Mouse (Mus musculus): ENCODE measurements at regions not wholly inside any gene's neighbourhood (a gene's known extent, or its start where the extent isn't known, plus 50 kb on each side); places are given as distances from the start of the nearest gene placed in this dataset.

GRCm38 (mm10) chr10:96826234-96826788, 209.5 kb downstream of the Btg1 start:
- DNase-seq (ENCODE audit: low read depth, low spot score) (no peak), ATAC-seq (no peak)
- TF ChIP-seq CTCF (IDR thresholded peaks at IDR 0.05): no peak

GRCm38 (mm10) chr10:96827971-96828370, 211.2 kb downstream of the Btg1 start:
- ATAC-seq: no peak
- TF ChIP-seq CTCF (IDR thresholded peaks at IDR 0.05): no peak
- DNase-seq (ENCODE audit: low read depth, low spot score): no peak
- in situ Hi-C loops (cut with MboI; ENCODE audit: low pct_unique_long_range_greater_than_20kb): no loop called here
- CTCF ChIA-PET: interaction anchor here (1.3 kb wide), 1 partner anchor 17 kb away, joined by 3 read pairs; no protein-coding TSS in a partner anchor
- POLR2A ChIA-PET: no interaction called here
- H3K27me3 ChIP-seq: no peaks in the 10 kb centered on the region

More at GRCm38 (mm10) chr10:96826234-96826788, 209.5 kb downstream of the Btg1 start:
- CTCF ChIA-PET: no interaction called here
- H3K27me3 ChIP-seq: no peaks in the 10 kb centered on the region
- POLR2A ChIA-PET: interaction anchor here (0.8 kb wide), 1 partner anchor 103 kb away, joined by 4 read pairs; no protein-coding TSS in a partner anchor
- in situ Hi-C loops (cut with MboI; ENCODE audit: low pct_unique_long_range_greater_than_20kb): no loop called here

GRCm38 (mm10) chr10:96828581-96829246, 211.9 kb downstream of the Btg1 start:
- ChIA-PET POLR2A (interaction anchor here (0.6 kb wide), 1 partner anchor 115 kb away, joined by 5 read pairs; no protein-coding TSS in a partner anchor), CTCF (interaction anchor here (1.1 kb wide), 1 partner anchor 99 kb away, joined by 3 read pairs; no protein-coding TSS in a partner anchor)
- no peak for DNase-seq (ENCODE audit: low read depth, low spot score)
- TF ChIP-seq CTCF (IDR thresholded peaks at IDR 0.05): no peak
- ATAC-seq: no peak
- in situ Hi-C loops (cut with MboI; ENCODE audit: low pct_unique_long_range_greater_than_20kb): no loop called here
- H3K27me3 ChIP-seq: no peaks in the 10 kb centered on the region

- ChIA-PET CTCF (interaction anchor here (0.9 to 1.9 kb wide), 2 partner anchors 15 to 41 kb away, joined by 4 to 5 read pairs; no protein-coding TSS in a partner anchor), POLR2A (no interaction called here)
- DNase-seq (ENCODE audit: low read depth, low spot score) (no peak), ATAC-seq (no peak)
- in situ Hi-C loops (cut with MboI; ENCODE audit: low pct_unique_long_range_greater_than_20kb): no loop called here
- no peak for TF ChIP-seq CTCF (IDR thresholded peaks at IDR 0.05)
- H3K27me3 ChIP-seq: no peaks in the 10 kb centered on the region
Observed at GRCm38 (mm10) chr10:96831071-96831470, 214.3 kb downstream of the Btg1 start.

- CTCF ChIA-PET: no interaction called here
- no peak for DNase-seq (ENCODE audit: low read depth, low spot score)
Observed at GRCm38 (mm10) chr10:96837230-96837629, 220.4 kb downstream of the Btg1 start.

GRCm38 (mm10) chr10:96841128-96841527, 224.3 kb downstream of the Btg1 start:
- POLR2A ChIA-PET: no interaction called here
- ATAC-seq: no peak
- CTCF ChIA-PET: no interaction called here

More at GRCm38 (mm10) chr10:96837230-96837629, 220.4 kb downstream of the Btg1 start:
- H3K27me3 ChIP-seq: no peaks in the 10 kb centered on the region
- no peak for ATAC-seq
- POLR2A ChIA-PET: no interaction called here
- in situ Hi-C loops (cut with MboI; ENCODE audit: low pct_unique_long_range_greater_than_20kb): no loop called here
- no peak for TF ChIP-seq CTCF (IDR thresholded peaks at IDR 0.05)

GRCm38 (mm10) chr10:96841956-96842355, 225.2 kb downstream of the Btg1 start:
- in situ Hi-C loops (cut with MboI; ENCODE audit: low pct_unique_long_range_greater_than_20kb): no loop called here
- no peak for TF ChIP-seq CTCF (IDR thresholded peaks at IDR 0.05)
- POLR2A ChIA-PET: no interaction called here
- ATAC-seq: no peak
- no peaks in the 10 kb centered on the region for H3K27me3 ChIP-seq
- CTCF ChIA-PET: no interaction called here
- DNase-seq (ENCODE audit: low read depth, low spot score): no peak

More at GRCm38 (mm10) chr10:96841128-96841527, 224.3 kb downstream of the Btg1 start:
- no peak for TF ChIP-seq CTCF (IDR thresholded peaks at IDR 0.05)
- in situ Hi-C loops (cut with MboI; ENCODE audit: low pct_unique_long_range_greater_than_20kb): no loop called here
- no peak for DNase-seq (ENCODE audit: low read depth, low spot score)
- no peaks in the 10 kb centered on the region for H3K27me3 ChIP-seq

- no peak for ATAC-seq
- H3K27me3 ChIP-seq: no peaks in the 10 kb centered on the region
- in situ Hi-C loops (cut with MboI; ENCODE audit: low pct_unique_long_range_greater_than_20kb): no loop called here
- no peak for TF ChIP-seq CTCF (IDR thresholded peaks at IDR 0.05)
- POLR2A ChIA-PET: no interaction called here
- no peak for DNase-seq (ENCODE audit: low read depth, low spot score)
- CTCF ChIA-PET: interaction anchor here (1.4 kb wide), 1 partner anchor 16 kb away, joined by 5 read pairs; no protein-coding TSS in a partner anchor
Observed at GRCm38 (mm10) chr10:96845906-96846305, 229.1 kb downstream of the Btg1 start.

- TF ChIP-seq CTCF (IDR thresholded peaks at IDR 0.05): no peak
- H3K27me3 ChIP-seq: no peaks in the 10 kb centered on the region
- ChIA-PET CTCF (interaction anchor here (0.6 kb wide), 1 partner anchor 23 kb away, joined by 3 read pairs; no protein-coding TSS in a partner anchor), POLR2A (interaction anchor here (0.6 to 0.7 kb wide), 2 partner anchors 145 to 219 kb away, joined by 3 read pairs; no protein-coding TSS in a partner anchor)
- in situ Hi-C loops (cut with MboI; ENCODE audit: low pct_unique_long_range_greater_than_20kb): no loop called here
- DNase-seq (ENCODE audit: low read depth, low spot score) (no peak), ATAC-seq (no peak)
Observed at GRCm38 (mm10) chr10:96847028-96847427, 230.2 kb downstream of the Btg1 start.

- peak; percentile 57 for ATAC-seq
- TF ChIP-seq CTCF (IDR thresholded peaks at IDR 0.05): no peak
- CTCF ChIA-PET: no interaction called here
- H3K27me3 ChIP-seq: no peaks in the 10 kb centered on the region
- POLR2A ChIA-PET: interaction anchor here (0.7 kb wide), 1 partner anchor 239 kb away, joined by 4 read pairs; no protein-coding TSS in a partner anchor
- DNase-seq (ENCODE audit: low read depth, low spot score): no peak
- in situ Hi-C loops (cut with MboI; ENCODE audit: low pct_unique_long_range_greater_than_20kb): no loop called here
Observed at GRCm38 (mm10) chr10:96847433-96848165, 230.8 kb downstream of the Btg1 start.

Measured in Patski (cell line).